Mouse (Mus musculus): Measurements from ENCODE around the gene Znrd1. TPM values are rescaled to one million over a fixed set of nuclear protein-coding genes. Genes with fewer than 3 reads are reported as not detected.
"Not testable (repeated sequence)": the region's sequence is repeated elsewhere in the genome, so short reads cannot be mapped to it uniquely, and the experiment has no call there.

Znrd1 gene
- polyA plus RNA-seq, 1 experiment, result 58.7 TPM

GRCm38 (mm10) chr17:36997033-36997735, 38.8 kb upstream of the Znrd1 start:
- DNase-seq, result peak; percentile 72
- TF ChIP-seq CTCF (IDR thresholded peaks at IDR 0.05; ENCODE audit: borderline replicate concordance, control insufficient read depth, extremely low read depth, insufficient read depth, low read length, poor library complexity), result no peak
- TF ChIP-seq POLR2A (IDR thresholded peaks at IDR 0.05; ENCODE audit: control insufficient read depth, extremely low read depth, insufficient read depth, low read length, poor library complexity), result no peak
- no peak overlapping the region for H3K4me3 ChIP-seq (ENCODE audit: control insufficient read depth, insufficient read depth, low read length)
- 36% methylated on average over 7 of the region's 7 CpGs for WGBS
- no peak overlapping the region for H3K27ac ChIP-seq (ENCODE audit: control insufficient read depth, insufficient read depth, low read length)
- H3K4me1 ChIP-seq (replicated peaks; ENCODE audit: control insufficient read depth, insufficient read depth, low read length), result no peaks in the 10 kb centered on the region
- H3K36me3 ChIP-seq (ENCODE audit: control insufficient read depth, insufficient read depth, low read length), result no peaks in the 10 kb centered on the region
- no peaks in the 10 kb centered on the region for H3K27me3 ChIP-seq (ENCODE audit: control insufficient read depth, insufficient read depth, low read length)

- no peak overlapping the region for H3K27ac ChIP-seq (ENCODE audit: control insufficient read depth, insufficient read depth, low read length)
- 86% methylated on average over 3 of the region's 3 CpGs for whole genome bisulfite sequencing
- H3K4me3 ChIP-seq (ENCODE audit: control insufficient read depth, insufficient read depth, low read length), result no peak overlapping the region
- H3K27me3 ChIP-seq (ENCODE audit: control insufficient read depth, insufficient read depth, low read length), result no peaks in the 10 kb centered on the region
- DNase-seq, result no peak
- TF ChIP-seq CTCF (IDR thresholded peaks at IDR 0.05; ENCODE audit: borderline replicate concordance, control insufficient read depth, extremely low read depth, insufficient read depth, low read length, poor library complexity), result no peak
- TF ChIP-seq POLR2A (IDR thresholded peaks at IDR 0.05; ENCODE audit: control insufficient read depth, extremely low read depth, insufficient read depth, low read length, poor library complexity), result no peak
- H3K4me1 ChIP-seq (replicated peaks; ENCODE audit: control insufficient read depth, insufficient read depth, low read length), result no peaks in the 10 kb centered on the region
- no peaks in the 10 kb centered on the region for H3K36me3 ChIP-seq (ENCODE audit: control insufficient read depth, insufficient read depth, low read length)
Measured at GRCm38 (mm10) chr17:36995448-36995847, 37.1 kb upstream of the Znrd1 start.

- WGBS, result 81% methylated on average over 2 of the region's 2 CpGs
Measured at GRCm38 (mm10) chr17:36994528-36994927, 36.2 kb upstream of the Znrd1 start.

GRCm38 (mm10) chr17:36993770-36994325, 35.5 kb upstream of the Znrd1 start:
- Histone ChIP-seq H3K4me3 (ENCODE audit: control insufficient read depth, insufficient read depth, low read length) (no peak overlapping the region), H3K27ac (ENCODE audit: control insufficient read depth, insufficient read depth, low read length) (no peak overlapping the region), H3K4me1 (replicated peaks; ENCODE audit: control insufficient read depth, insufficient read depth, low read length) (no peaks in the 10 kb centered on the region), H3K36me3 (ENCODE audit: control insufficient read depth, insufficient read depth, low read length) (no peaks in the 10 kb centered on the region), H3K27me3 (ENCODE audit: control insufficient read depth, insufficient read depth, low read length) (no peaks in the 10 kb centered on the region; the same call in 1 of the 2 replicates)
- DNase-seq, result no peak
- TF ChIP-seq CTCF (IDR thresholded peaks at IDR 0.05; ENCODE audit: borderline replicate concordance, control insufficient read depth, extremely low read depth, insufficient read depth, low read length, poor library complexity) (no peak), POLR2A (IDR thresholded peaks at IDR 0.05; ENCODE audit: control insufficient read depth, extremely low read depth, insufficient read depth, low read length, poor library complexity) (no peak)
- 96% methylated on average over 4 of the region's 4 CpGs for WGBS

More at GRCm38 (mm10) chr17:36994528-36994927, 36.2 kb upstream of the Znrd1 start:
- Histone ChIP-seq H3K36me3 (ENCODE audit: control insufficient read depth, insufficient read depth, low read length) (no peaks in the 10 kb centered on the region), H3K4me3 (ENCODE audit: control insufficient read depth, insufficient read depth, low read length) (no peak overlapping the region), H3K4me1 (replicated peaks; ENCODE audit: control insufficient read depth, insufficient read depth, low read length) (no peaks in the 10 kb centered on the region), H3K27me3 (ENCODE audit: control insufficient read depth, insufficient read depth, low read length) (no peaks in the 10 kb centered on the region), H3K27ac (ENCODE audit: control insufficient read depth, insufficient read depth, low read length) (no peak overlapping the region)
- TF ChIP-seq POLR2A (IDR thresholded peaks at IDR 0.05; ENCODE audit: control insufficient read depth, extremely low read depth, insufficient read depth, low read length, poor library complexity) (no peak), CTCF (IDR thresholded peaks at IDR 0.05; ENCODE audit: borderline replicate concordance, control insufficient read depth, extremely low read depth, insufficient read depth, low read length, poor library complexity) (no peak)
- DNase-seq, result no peak

- TF ChIP-seq CTCF (IDR thresholded peaks at IDR 0.05; ENCODE audit: borderline replicate concordance, control insufficient read depth, extremely low read depth, insufficient read depth, low read length, poor library complexity) (no peak), POLR2A (IDR thresholded peaks at IDR 0.05; ENCODE audit: control insufficient read depth, extremely low read depth, insufficient read depth, low read length, poor library complexity) (no peak)
- DNase-seq, result no peak
- no peaks in the 10 kb centered on the region for H3K36me3 ChIP-seq (ENCODE audit: control insufficient read depth, insufficient read depth, low read length)
- no peaks in the 10 kb centered on the region; the same call in 1 of the 2 replicates for H3K27me3 ChIP-seq (ENCODE audit: control insufficient read depth, insufficient read depth, low read length)
- no peak overlapping the region for H3K4me3 ChIP-seq (ENCODE audit: control insufficient read depth, insufficient read depth, low read length)
- 8% methylated on average over 3 of the region's 3 CpGs for WGBS
- no peak overlapping the region for H3K27ac ChIP-seq (ENCODE audit: control insufficient read depth, insufficient read depth, low read length)
- H3K4me1 ChIP-seq (replicated peaks; ENCODE audit: control insufficient read depth, insufficient read depth, low read length), result no peaks in the 10 kb centered on the region
Measured at GRCm38 (mm10) chr17:36992336-36993104, 34.2 kb upstream of the Znrd1 start.

GRCm38 (mm10) chr17:36990630-36991029, 32.3 kb upstream of the Znrd1 start:
- not testable (repeated sequence) for H3K4me1 ChIP-seq (replicated peaks; ENCODE audit: control insufficient read depth, insufficient read depth, low read length); H3K27ac ChIP-seq (ENCODE audit: control insufficient read depth, insufficient read depth, low read length); H3K27me3 ChIP-seq (ENCODE audit: control insufficient read depth, insufficient read depth, low read length); DNase-seq; H3K36me3 ChIP-seq (ENCODE audit: control insufficient read depth, insufficient read depth, low read length); H3K4me3 ChIP-seq (ENCODE audit: control insufficient read depth, insufficient read depth, low read length)
- WGBS, result 94% methylated on average over 6 of the region's 6 CpGs
